Mouse (Mus musculus) heart, postnatal 0 days (tissue): ENCODE data around the gene Scimp.

Source experiments
- CTCF ChIP-seq: IDR thresholded peaks from 2 replicates; pipeline ENCODE4 v1.5.1; 2016; ENCODE audit warnings: antibody characterized with exemption, control low read depth, low read depth
- EP300 ChIP-seq: IDR thresholded peaks from 2 replicates; pipeline ENCODE4 v1.6.1; 2016; ENCODE audit warnings: antibody characterized with exemption, low read depth

DNA sequence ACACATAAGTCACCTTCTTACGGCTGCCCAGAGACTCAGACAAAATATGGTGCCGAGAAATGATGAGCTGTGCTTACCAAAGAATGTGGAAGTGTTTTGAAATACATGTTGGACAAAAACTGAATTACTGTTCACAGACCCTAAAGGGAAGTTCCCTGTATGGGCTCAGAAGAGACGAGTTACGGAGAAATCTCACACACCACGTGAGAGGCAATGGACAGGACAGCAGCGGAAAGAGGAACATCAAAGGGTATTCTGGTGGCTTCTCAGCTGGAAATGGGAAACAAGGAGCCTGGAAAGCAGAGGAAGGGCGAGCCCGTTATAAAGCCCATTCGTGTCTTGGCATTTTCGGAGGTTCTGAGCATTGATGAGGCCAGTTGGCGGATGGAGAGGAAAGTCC lies 25.3 kb downstream of the Scimp start:
- TF ChIP-seq CTCF (no peak), EP300 (no peak)
